Mouse (Mus musculus): ENCODE data around the gene Usp47.

Usp47 gene

GRCm38 (mm10) chr7:112149113-112149512 is 125.8 kb downstream of the Usp47 start:
- no peak for TF ChIP-seq GATA4 (IDR thresholded peaks at IDR 0.05; ENCODE audit: insufficient replicate concordance, low read length)

DNA sequence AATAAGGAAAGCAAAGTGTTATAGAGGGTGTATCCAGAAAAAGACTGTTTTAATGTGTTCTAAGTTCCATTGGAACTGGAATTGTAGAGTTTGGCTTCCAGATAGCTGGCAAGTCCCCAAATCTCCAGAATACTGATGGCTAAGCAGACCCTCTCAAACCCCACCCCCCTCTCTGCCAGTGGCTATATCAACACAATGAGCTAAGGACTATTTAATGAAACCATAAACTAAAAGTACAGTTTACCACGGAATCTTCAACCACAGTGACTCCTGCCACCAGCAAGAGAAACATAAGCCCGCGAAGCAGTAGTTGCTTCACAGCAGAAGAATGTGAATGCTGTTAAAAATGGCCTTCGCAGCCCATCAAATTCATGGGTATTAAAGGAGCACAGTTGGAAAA is 131.1 kb downstream of the Usp47 start:
- TF ChIP-seq GATA4 (IDR thresholded peaks at IDR 0.05; ENCODE audit: insufficient replicate concordance, low read length), result no peak

- TF ChIP-seq GATA4 (IDR thresholded peaks at IDR 0.05; ENCODE audit: insufficient replicate concordance, low read length), result no peak
Measured at GRCm38 (mm10) chr7:112155194-112155593, 131.9 kb downstream of the Usp47 start.

DNA sequence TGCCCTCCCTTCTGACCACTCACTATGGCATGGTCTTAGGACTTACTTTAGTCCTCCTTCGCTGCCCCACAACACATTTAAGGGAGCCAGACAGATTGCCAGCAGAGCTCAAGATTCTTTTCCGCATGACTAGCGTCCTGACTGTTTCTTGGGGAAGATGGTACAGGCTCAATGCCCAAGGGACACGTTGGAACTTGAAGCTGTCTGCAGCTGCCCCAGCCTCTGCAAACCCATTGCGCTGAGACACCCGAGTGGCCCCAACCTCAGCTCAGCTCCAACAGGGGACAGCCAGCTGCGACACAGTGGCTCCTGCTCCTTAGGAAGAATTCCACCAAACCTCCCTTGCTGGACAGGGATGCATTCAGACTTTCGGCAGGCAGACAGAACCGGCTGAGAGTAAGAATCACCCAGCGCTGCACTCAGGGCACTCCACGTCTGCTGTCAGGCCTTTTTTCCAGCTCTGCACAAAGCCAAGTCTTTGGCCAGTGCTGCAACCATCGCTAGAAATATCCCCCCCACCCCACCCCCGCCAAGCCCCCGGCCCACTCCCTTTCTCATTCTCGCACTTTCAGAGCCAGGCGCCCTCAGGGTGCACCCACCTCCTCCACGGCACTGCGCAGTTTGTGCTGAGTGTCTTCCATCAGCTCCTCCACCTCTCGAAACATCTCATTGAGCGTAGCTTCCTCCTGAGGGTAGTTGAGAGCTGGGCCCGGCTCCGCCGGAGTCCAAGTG is 134.4 kb downstream of the Usp47 start:
- no peak for TF ChIP-seq GATA4 (IDR thresholded peaks at IDR 0.05; ENCODE audit: insufficient replicate concordance, low read length)

DNA sequence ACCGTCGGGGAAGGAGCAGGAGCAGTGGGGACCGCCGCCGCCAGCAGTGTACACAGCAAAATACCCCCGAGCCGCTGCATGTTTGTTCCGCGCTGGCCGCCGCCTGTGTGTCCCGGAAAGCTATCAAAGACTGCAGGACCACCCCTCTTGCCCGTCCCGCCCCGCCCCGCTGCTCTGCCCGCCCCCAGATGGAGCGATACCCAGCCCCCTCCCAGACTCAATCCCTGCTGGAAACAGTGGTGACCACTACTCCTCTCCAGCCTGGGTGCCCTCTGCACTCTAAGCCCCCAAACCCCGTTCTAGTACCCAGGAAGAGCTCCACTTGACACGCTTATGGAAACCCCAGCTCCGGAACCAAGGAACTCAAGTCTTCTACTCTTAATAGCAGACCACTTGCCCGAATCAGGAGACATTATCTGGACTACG is 135.0 kb downstream of the Usp47 start:
- no peak for TF ChIP-seq GATA4 (IDR thresholded peaks at IDR 0.05; ENCODE audit: insufficient replicate concordance, low read length)

DNA sequence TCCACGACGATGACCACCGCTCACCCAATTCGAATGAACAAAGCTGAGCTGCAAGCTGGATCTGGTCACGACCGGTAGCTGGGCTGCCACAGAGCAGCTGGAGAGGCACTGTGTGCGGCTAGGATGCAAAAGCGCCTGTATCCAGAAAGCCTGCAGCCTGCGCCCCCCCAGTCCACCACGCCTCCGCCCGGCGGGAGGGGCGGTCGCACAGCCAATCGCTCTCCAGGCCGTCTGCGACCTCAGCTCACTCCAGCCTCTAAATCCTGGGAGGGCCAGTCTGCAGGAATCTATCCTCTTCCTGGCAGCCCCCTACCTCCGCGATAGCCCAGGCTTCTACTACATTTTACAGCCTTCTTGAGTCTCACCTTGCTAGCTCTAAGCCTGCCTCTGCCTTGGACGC is 135.6 kb downstream of the Usp47 start, which contains the start of gene Dkk3:
Dkk3 (minus strand) TSS at position 116 of the 400 bp plus-strand sequence.
- no peak for TF ChIP-seq GATA4 (IDR thresholded peaks at IDR 0.05; ENCODE audit: insufficient replicate concordance, low read length)

GRCm38 (mm10) chr7:112159835-112160234 is 136.5 kb downstream of the Usp47 start:
- no peak for TF ChIP-seq GATA4 (IDR thresholded peaks at IDR 0.05; ENCODE audit: insufficient replicate concordance, low read length)
